Mouse (Mus musculus) embryonic fibroblast, embryonic 13.5 days (primary cell): ENCODE measurements at regions not wholly inside any gene's neighbourhood (a gene's known extent, or its start where the extent isn't known, plus 50 kb on each side); places are given as distances from the start of the nearest gene placed in this dataset.

Source experiments
- CTCF ChIP-seq: IDR thresholded peaks from 2 replicates; pipeline ENCODE4 v1.5.1; 2011; ENCODE audit warnings: mild to moderate bottlenecking, control low read depth, low read length, moderate library complexity, borderline replicate concordance; ENCODE audit not compliant: insufficient read depth
- POLR2A ChIP-seq: IDR thresholded peaks from 2 replicates; pipeline ENCODE4 v1.6.1; 2011; ENCODE audit warnings: low read depth, mild to moderate bottlenecking, control low read depth, low read length, moderate library complexity

- TF ChIP-seq CTCF (no peak), POLR2A (no peak)
These were observed 239.0 kb upstream of the Rtl1 start for GRCm38 (mm10) chr12:109839126-109839587.
